Mouse (Mus musculus) small intestine, adult 2 months (tissue): ENCODE data around the gene Hmgcs1.

ENCODE experiments used
- CTCF ChIP-seq: fragments of 200-500 bp; IDR thresholded peaks from 2 replicates; pipeline ENCODE4 v1.5.1; 2012; ENCODE audit warnings: low read depth, mild to moderate bottlenecking, control low read depth, inconsistent platforms, low read length, moderate library complexity, mixed read lengths; ENCODE audit not compliant: insufficient replicate concordance, insufficient read length; ENCODE audit errors: extremely low read depth
- POLR2A ChIP-seq: fragments of 200-500 bp; IDR thresholded peaks from 2 replicates; pipeline ENCODE4 v1.6.1; 2012; ENCODE audit warnings: low read depth, mild to moderate bottlenecking, control low read depth, inconsistent platforms, low read length, moderate library complexity

DNA sequence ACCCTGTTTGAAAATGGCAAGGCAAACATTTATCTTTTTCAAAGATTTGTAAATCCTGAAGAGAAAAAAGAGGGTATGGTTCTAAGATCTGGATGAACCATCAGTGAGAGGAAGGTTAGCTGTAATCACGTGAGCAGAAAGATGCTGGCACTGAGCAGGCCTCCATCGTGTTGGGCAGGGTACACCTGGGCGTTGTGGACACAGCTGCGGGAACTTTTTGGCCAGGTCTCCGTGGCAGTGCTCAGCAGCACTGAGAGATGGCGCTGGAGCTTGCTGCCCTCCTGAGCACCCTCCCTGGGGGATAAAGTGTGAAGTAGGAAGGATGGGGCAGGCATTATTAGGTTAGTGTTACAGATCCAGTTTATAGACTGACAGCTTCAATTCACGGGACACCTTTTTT lies 16.8 kb downstream of the Hmgcs1 start:
- no peak for TF ChIP-seq POLR2A
- TF ChIP-seq CTCF: no peak
